Mouse (Mus musculus) kidney, postnatal 0 days (tissue): ENCODE results near the gene Ppm1g. TPM values are rescaled to one million over a fixed set of nuclear protein-coding genes. Genes with fewer than 3 reads are reported as not detected.

ENCODE experiments used
- ATAC-seq: fragments of 200-750 bp; cut with Nextera tagmentation; replicated peaks from 2 replicates; pipeline ENCODE4 v1.8.0; 2017; ENCODE audit warnings: low read depth, moderate number of reproducible peaks, moderate TSS enrichment, moderate library complexity; ENCODE audit not compliant: low FRiP score
- DNase-seq: peaks from one replicate; pipeline ENCODE4 v3.0.0-alpha.2; 2016; ENCODE audit warnings: low spot score
- H3K27ac ChIP-seq: fragments of 300-500 bp; sonication (generic); 2 replicates; pipeline ENCODE4 v1.5.1; 2014; ENCODE audit warnings: mild to moderate bottlenecking
- H3K27me3 ChIP-seq: fragments of 300-500 bp; sonication (generic); 2 replicates; pipeline ENCODE4 v1.6.1; 2014; ENCODE audit warnings: low read length, mixed read lengths; ENCODE audit not compliant: insufficient read depth
- H3K36me3 ChIP-seq: fragments of 300-500 bp; sonication (generic); 2 replicates; pipeline ENCODE4 v1.6.1; 2014; ENCODE audit warnings: low read length, mixed read lengths; ENCODE audit not compliant: insufficient read depth
- H3K4me1 ChIP-seq: fragments of 300-500 bp; sonication (generic); replicated peaks from 2 replicates; pipeline ENCODE4 v1.6.1; 2014; ENCODE audit warnings: antibody characterized with exemption, low read length, mixed read lengths; ENCODE audit not compliant: insufficient read depth
- H3K4me2 ChIP-seq: fragments of 300-500 bp; sonication (generic); 2 replicates; pipeline ENCODE4 v1.6.1; 2014; ENCODE audit warnings: mild to moderate bottlenecking, low read length, moderate library complexity, mixed read lengths
- H3K4me3 ChIP-seq: fragments of 300-500 bp; sonication (generic); replicated peaks from 2 replicates; pipeline ENCODE4 v1.5.1; 2014; ENCODE audit warnings: low read depth, low read length
- H3K9ac ChIP-seq: fragments of 300-500 bp; sonication (generic); 2 replicates; pipeline ENCODE4 v1.6.1; 2014; ENCODE audit warnings: low read depth, low read length
- H3K9me3 ChIP-seq: fragments of 300-500 bp; sonication (generic); replicated peaks from 2 replicates; pipeline ENCODE4 v1.6.1; 2016; ENCODE audit warnings: low read length, inconsistent platforms, mixed read lengths
- CTCF ChIP-seq: IDR thresholded peaks from 2 replicates; pipeline ENCODE4 v1.5.1; 2016; ENCODE audit warnings: antibody characterized with exemption, low read depth, mild to moderate bottlenecking, moderate library complexity
- WGBS: fragments of 180-500 bp; shearing (Covaris S2); extraction: QIAGEN DNeasy Blood & Tissue Kit; methylation state at CpG from one replicate; pipeline ENCODE4 v1.1.7; 2014; 5-methylcytosine and 5-hydroxymethylcytosine counted together
- polyA plus RNA-seq: library from polyadenylated mRNA; unstranded; fragments of >200 nt; fragmentation: Nextera tagmentation; extraction: Ambion mirVana; gene quantifications from 2 replicates; pipeline ENCODE4 v1.2.1, GENCODE M21; 2015

The Ppm1g gene
- polyA plus RNA-seq, 1 experiment from 2014 or later, result 85.4 TPM

- H3K4me1 ChIP-seq, result peaks cover 17% of the 10 kb centered on the region; the same call in 1 of the 2 replicates
- H3K9ac ChIP-seq, result no peak overlapping the region
- 88% methylated on average over 4 of the region's 4 CpGs for WGBS
- H3K27ac ChIP-seq, result no peak overlapping the region
- H3K4me3 ChIP-seq, result no peak overlapping the region
- H3K9me3 ChIP-seq, result 0 out of 2 replicates have a peak, but pooled peaks cover 3% of the 10 kb centered on the region
- TF ChIP-seq CTCF, result no peak
- H3K4me2 ChIP-seq, result no peak overlapping the region
- peaks cover 51% of the 10 kb centered on the region for H3K36me3 ChIP-seq
- H3K27me3 ChIP-seq, result no peaks in the 10 kb centered on the region
- DNase-seq, result no peak
- no peak for ATAC-seq
Measured at GRCm38 (mm10) chr5:31195671-31196070, 24.8 kb downstream of the Ppm1g start.

GRCm38 (mm10) chr5:31194486-31195485 lies 25.7 kb downstream of the Ppm1g start:
- ATAC-seq, result no peak
- TF ChIP-seq CTCF, result no peak
- Histone ChIP-seq H3K4me2 (peak overlapping the region; percentile 75), H3K9ac (no peak overlapping the region), H3K9me3 (no peaks in the 10 kb centered on the region), H3K4me1 (peaks cover 11% of the 10 kb centered on the region; the same call in 1 of the 2 replicates), H3K27me3 (no peaks in the 10 kb centered on the region), H3K36me3 (peaks cover 59% of the 10 kb centered on the region), H3K4me3 (no peak overlapping the region), H3K27ac (no peak overlapping the region)
- 90% methylated on average over 16 of the region's 16 CpGs for WGBS
- no peak for DNase-seq

- Histone ChIP-seq H3K27me3 (no peaks in the 10 kb centered on the region), H3K27ac (peak overlapping the region; percentile 89), H3K4me1 (peaks cover 11% of the 10 kb centered on the region; the same call in 1 of the 2 replicates), H3K4me2 (peak overlapping the region; percentile 75), H3K36me3 (peaks cover 53% of the 10 kb centered on the region), H3K4me3 (peak overlapping the region; percentile 91), H3K9me3 (no peaks in the 10 kb centered on the region), H3K9ac (peak overlapping the region; percentile 91)
- DNase-seq (peak; percentile 15), ATAC-seq (peak; percentile 0; the same call in 1 of the 2 replicates)
- no peak for TF ChIP-seq CTCF
- WGBS, result 11% methylated on average over 25 of the region's 25 CpGs
Measured at GRCm38 (mm10) chr5:31193631-31194281, 26.7 kb downstream of the Ppm1g start.

GRCm38 (mm10) chr5:31192939-31193630 lies 27.4 kb downstream of the Ppm1g start, which contains the start of the genes Snx17 and Eif2b4:
Gene Snx17, plus strand, starts transcription at chr5:31193227.
Gene Eif2b4, minus strand, starts transcription at chr5:31193430.
- peak within 1 kb of the TSS; percentile 75 for H3K4me2 ChIP-seq
- peak within 1 kb of the TSS; percentile 91 for H3K9ac ChIP-seq
- DNase-seq, result peak; percentile 98
- H3K27me3 ChIP-seq, result no peaks in the 10 kb centered on the region
- TF ChIP-seq CTCF, result peak; percentile 71
- H3K4me1 ChIP-seq, result peaks cover 11% of the 10 kb centered on the region; the same call in 1 of the 2 replicates
- WGBS, result under 1% methylated on average over 47 of the region's 48 CpGs
- H3K4me3 ChIP-seq, result peak within 1 kb of the TSS; percentile 91
- H3K9me3 ChIP-seq, result no peaks in the 10 kb centered on the region
- H3K36me3 ChIP-seq, result peaks cover 51% of the 10 kb centered on the region
- peak; percentile 96 for ATAC-seq
- peak within 1 kb of the TSS; percentile 89 for H3K27ac ChIP-seq

- H3K9ac ChIP-seq, result peak overlapping the region; percentile 66
- peak overlapping the region; percentile 75 for H3K4me2 ChIP-seq
- no peaks in the 10 kb centered on the region for H3K27me3 ChIP-seq
- no peak for TF ChIP-seq CTCF
- DNase-seq (no peak), ATAC-seq (peak; percentile 74)
- 9% methylated on average over 42 of the region's 42 CpGs for WGBS
- peak overlapping the region; percentile 89 for H3K27ac ChIP-seq
- H3K4me1 ChIP-seq, result peaks cover 11% of the 10 kb centered on the region; the same call in 1 of the 2 replicates
- peak overlapping the region; percentile 91 for H3K4me3 ChIP-seq
- peaks cover 50% of the 10 kb centered on the region for H3K36me3 ChIP-seq
- no peaks in the 10 kb centered on the region for H3K9me3 ChIP-seq
Measured at GRCm38 (mm10) chr5:31192045-31192938, 28.2 kb downstream of the Ppm1g start.
